Mouse (Mus musculus) kidney, embryonic 14.5 days (tissue): ENCODE measurements around the gene Fahd2a. TPM values are rescaled to one million over a fixed set of nuclear protein-coding genes. Genes with fewer than 3 reads are reported as not detected.

ENCODE experiments used
- ATAC-seq: fragments of 200-750 bp; cut with Nextera tagmentation; 2 replicates; pipeline ENCODE4 v1.8.0; 2017; ENCODE audit warnings: moderate number of reproducible peaks, mild to moderate bottlenecking, moderate TSS enrichment, moderate library complexity; ENCODE audit not compliant: low FRiP score, low TSS enrichment
- H3K27ac ChIP-seq: fragments of 300-500 bp; sonication (generic); 2 replicates; pipeline ENCODE4 v1.5.1; 2014; ENCODE audit warnings: low read depth, mild to moderate bottlenecking, low read length, moderate library complexity, mixed read lengths
- H3K27me3 ChIP-seq: fragments of 300-500 bp; sonication (generic); 2 replicates; pipeline ENCODE4 v1.6.1; 2014; ENCODE audit warnings: mild to moderate bottlenecking, low read length; ENCODE audit not compliant: control insufficient read depth, insufficient read depth
- H3K36me3 ChIP-seq: fragments of 300-500 bp; sonication (generic); 2 replicates; pipeline ENCODE4 v1.6.1; 2014; ENCODE audit warnings: low read length, mixed read lengths; ENCODE audit not compliant: control insufficient read depth, insufficient read depth
- H3K4me1 ChIP-seq: fragments of 300-500 bp; sonication (generic); 2 replicates; pipeline ENCODE4 v1.6.1; 2014; ENCODE audit warnings: low read length, mixed read lengths; ENCODE audit not compliant: control insufficient read depth, insufficient read depth
- H3K4me2 ChIP-seq: fragments of 300-500 bp; sonication (generic); replicated peaks from 2 replicates; pipeline ENCODE4 v1.6.1; 2014; ENCODE audit warnings: low read depth, mild to moderate bottlenecking, low read length
- H3K4me3 ChIP-seq: fragments of 300-500 bp; sonication (generic); 2 replicates; pipeline ENCODE4 v1.5.1; 2014; ENCODE audit warnings: mild to moderate bottlenecking, low read length
- H3K9ac ChIP-seq: fragments of 300-500 bp; sonication (generic); 2 replicates; pipeline ENCODE4 v1.6.1; 2014; ENCODE audit warnings: low read depth, mild to moderate bottlenecking, low read length, moderate library complexity
- H3K9me3 ChIP-seq: fragments of 300-500 bp; sonication (generic); 2 replicates; pipeline ENCODE4 v1.6.1; 2016; ENCODE audit warnings: low read length; ENCODE audit not compliant: control insufficient read depth
- WGBS: fragments of 180-500 bp; shearing (Covaris S2); extraction: QIAGEN DNeasy Blood & Tissue Kit; methylation state at CpG from one replicate; pipeline ENCODE4 v1.1.7; 2014; 5-methylcytosine and 5-hydroxymethylcytosine counted together
- polyA plus RNA-seq: library from polyadenylated mRNA; unstranded; fragments of >200 nt; fragmentation: Nextera tagmentation; extraction: Ambion mirVana; gene quantifications from 2 replicates; pipeline ENCODE4 v1.2.1, GENCODE M21; 2014

Gene Fahd2a
- polyA plus RNA-seq, 1 experiment from 2014 or later = 29.7 TPM

GRCm38 (mm10) chr2:127471281-127471680 lies 26.9 kb upstream of the Fahd2a start:
- H3K9ac ChIP-seq = no peak overlapping the region
- H3K27ac ChIP-seq = no peak overlapping the region
- no peaks in the 10 kb centered on the region for H3K4me1 ChIP-seq
- H3K27me3 ChIP-seq = no peaks in the 10 kb centered on the region
- H3K9me3 ChIP-seq = no peaks in the 10 kb centered on the region
- H3K36me3 ChIP-seq = no peaks in the 10 kb centered on the region
- ATAC-seq = no peak
- H3K4me2 ChIP-seq = no peak overlapping the region
- no peak overlapping the region for H3K4me3 ChIP-seq
- WGBS = 91% methylated on average over 8 of the region's 8 CpGs

DNA sequence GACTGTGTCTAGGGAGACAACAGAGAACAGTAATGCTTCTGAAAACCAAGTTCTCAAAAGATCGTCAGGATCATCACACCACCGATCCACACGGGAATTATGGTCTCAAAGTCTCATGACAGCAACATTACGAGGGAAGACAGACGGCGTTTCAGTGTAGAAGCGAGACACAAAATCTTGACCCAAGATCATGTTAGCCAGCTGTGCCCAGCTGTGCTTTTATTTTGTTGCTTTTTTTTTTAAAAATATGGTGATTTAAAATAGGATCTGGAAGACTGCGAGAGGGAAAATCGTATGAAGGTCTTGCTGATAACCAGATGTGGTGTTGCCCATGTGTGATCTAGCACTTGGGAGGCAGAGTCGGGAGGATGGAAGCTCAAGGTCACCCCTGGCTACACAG lies 26.3 kb upstream of the Fahd2a start:
- Histone ChIP-seq H3K27ac (no peak overlapping the region), H3K9me3 (no peaks in the 10 kb centered on the region), H3K4me2 (no peak overlapping the region), H3K4me3 (no peak overlapping the region), H3K36me3 (no peaks in the 10 kb centered on the region), H3K27me3 (no peaks in the 10 kb centered on the region), H3K4me1 (no peaks in the 10 kb centered on the region), H3K9ac (no peak overlapping the region)
- 77% methylated on average over 10 of the region's 10 CpGs for WGBS
- ATAC-seq = no peak

GRCm38 (mm10) chr2:127470183-127470582 lies 25.8 kb upstream of the Fahd2a start:
- no peaks in the 10 kb centered on the region for H3K4me1 ChIP-seq
- no peak overlapping the region for H3K9ac ChIP-seq
- H3K27me3 ChIP-seq = no peaks in the 10 kb centered on the region
- no peak overlapping the region for H3K4me3 ChIP-seq
- no peak overlapping the region for H3K27ac ChIP-seq
- H3K36me3 ChIP-seq = no peaks in the 10 kb centered on the region
- H3K9me3 ChIP-seq = no peaks in the 10 kb centered on the region
- ATAC-seq = no peak
- 92% methylated on average over 5 of the region's 5 CpGs for WGBS
- H3K4me2 ChIP-seq = no peak overlapping the region

DNA sequence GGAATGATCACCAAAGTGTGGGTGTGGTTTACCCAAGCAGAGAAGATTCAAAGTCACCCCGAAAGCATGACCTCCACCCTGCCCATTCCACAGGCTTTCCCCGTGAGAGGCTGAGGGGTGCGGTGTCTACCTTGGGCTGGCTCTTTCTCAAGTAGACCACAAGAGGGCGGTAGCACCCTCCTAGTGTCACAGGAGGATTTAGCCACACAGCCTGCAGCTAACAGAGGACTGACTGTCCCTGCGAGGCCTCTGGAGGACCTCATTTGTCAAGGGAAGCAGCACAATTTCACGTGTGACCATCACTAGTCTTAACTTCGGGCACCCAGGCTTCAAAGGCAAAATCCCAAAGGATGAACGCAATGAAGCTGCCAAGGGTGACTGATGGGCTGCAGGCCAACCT lies 17.9 kb upstream of the Fahd2a start:
- H3K4me3 ChIP-seq = no peak overlapping the region
- ATAC-seq = peak; percentile 81
- WGBS = 6% methylated on average over 8 of the region's 8 CpGs
- no peaks in the 10 kb centered on the region for H3K9me3 ChIP-seq
- no peak overlapping the region for H3K9ac ChIP-seq
- no peaks in the 10 kb centered on the region for H3K36me3 ChIP-seq
- no peak overlapping the region for H3K4me2 ChIP-seq
- H3K27ac ChIP-seq = no peak overlapping the region
- H3K4me1 ChIP-seq = no peaks in the 10 kb centered on the region
- no peaks in the 10 kb centered on the region for H3K27me3 ChIP-seq

DNA sequence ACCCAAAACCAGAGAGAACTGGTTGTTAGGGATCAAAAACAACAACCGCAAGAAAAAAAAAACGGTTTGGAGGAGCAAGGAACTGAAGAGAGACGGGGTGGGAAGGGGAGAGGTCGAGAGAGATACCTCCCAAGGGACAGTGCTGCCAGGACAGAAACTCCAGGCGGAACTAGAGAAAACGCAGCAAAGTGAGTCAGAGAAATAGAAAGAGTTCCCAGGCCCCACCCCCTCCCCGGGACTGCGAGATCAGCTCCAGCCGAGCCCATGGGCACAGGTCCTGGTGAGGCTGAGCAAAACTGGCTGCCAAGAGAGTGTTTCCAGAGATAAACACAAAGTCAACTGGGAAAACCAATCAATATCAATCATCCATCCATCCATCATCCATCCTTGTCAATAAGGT lies 17.0 kb upstream of the Fahd2a start:
- H3K27me3 ChIP-seq = no peaks in the 10 kb centered on the region
- WGBS = 45% methylated on average over 9 of the region's 9 CpGs
- H3K4me1 ChIP-seq = no peaks in the 10 kb centered on the region
- H3K9me3 ChIP-seq = no peaks in the 10 kb centered on the region
- H3K27ac ChIP-seq = no peak overlapping the region
- H3K9ac ChIP-seq = no peak overlapping the region
- no peak overlapping the region for H3K4me2 ChIP-seq
- no peak for ATAC-seq
- no peak overlapping the region for H3K4me3 ChIP-seq
- no peaks in the 10 kb centered on the region for H3K36me3 ChIP-seq

DNA sequence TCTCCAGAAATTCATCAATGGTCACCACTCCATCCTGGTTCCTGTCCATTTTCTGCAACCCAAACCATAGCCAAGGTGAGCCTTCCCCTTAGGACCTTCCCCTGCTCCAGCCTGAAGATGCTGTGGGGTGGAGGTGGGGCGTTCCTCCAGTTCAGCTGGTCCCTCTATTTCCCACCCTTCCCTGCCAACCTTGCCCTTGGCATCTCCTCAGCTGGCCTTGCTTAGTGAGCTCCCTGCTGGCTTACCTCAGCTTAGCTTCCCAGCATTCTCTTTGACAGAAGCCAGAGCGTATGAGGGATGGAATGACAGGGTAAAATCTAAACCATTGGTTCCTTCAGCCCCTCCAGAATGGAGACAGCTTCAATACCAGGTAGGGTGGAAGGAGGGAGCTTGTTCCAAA lies 15.0 kb upstream of the Fahd2a start:
- WGBS = 78% methylated on average over 2 of the region's 2 CpGs
- Histone ChIP-seq H3K4me1 (no peaks in the 10 kb centered on the region), H3K27me3 (no peaks in the 10 kb centered on the region), H3K9ac (no peak overlapping the region), H3K4me2 (no peak overlapping the region), H3K27ac (no peak overlapping the region), H3K9me3 (no peaks in the 10 kb centered on the region), H3K4me3 (no peak overlapping the region), H3K36me3 (no peaks in the 10 kb centered on the region)
- no peak for ATAC-seq

- peaks cover 9% of the 10 kb centered on the region for H3K4me1 ChIP-seq
- no peak overlapping the region for H3K4me2 ChIP-seq
- H3K36me3 ChIP-seq = no peaks in the 10 kb centered on the region
- no peak overlapping the region for H3K27ac ChIP-seq
- no peak overlapping the region for H3K9ac ChIP-seq
- no peaks in the 10 kb centered on the region for H3K27me3 ChIP-seq
- 6% methylated on average over 5 of the region's 5 CpGs for WGBS
- no peak overlapping the region for H3K4me3 ChIP-seq
- no peak for ATAC-seq
- no peaks in the 10 kb centered on the region for H3K9me3 ChIP-seq
These were observed 9.4 kb upstream of the Fahd2a start for GRCm38 (mm10) chr2:127453764-127454163.

GRCm38 (mm10) chr2:127453141-127453540 lies 8.8 kb upstream of the Fahd2a start:
- Histone ChIP-seq H3K27ac (no peak overlapping the region), H3K36me3 (no peaks in the 10 kb centered on the region), H3K9ac (no peak overlapping the region), H3K4me1 (peaks cover 9% of the 10 kb centered on the region), H3K27me3 (no peaks in the 10 kb centered on the region), H3K4me2 (no peak overlapping the region), H3K9me3 (no peaks in the 10 kb centered on the region), H3K4me3 (no peak overlapping the region)
- peak; percentile 21; the same call in 1 of the 2 replicates for ATAC-seq
- 63% methylated on average over 9 of the region's 9 CpGs for WGBS

DNA sequence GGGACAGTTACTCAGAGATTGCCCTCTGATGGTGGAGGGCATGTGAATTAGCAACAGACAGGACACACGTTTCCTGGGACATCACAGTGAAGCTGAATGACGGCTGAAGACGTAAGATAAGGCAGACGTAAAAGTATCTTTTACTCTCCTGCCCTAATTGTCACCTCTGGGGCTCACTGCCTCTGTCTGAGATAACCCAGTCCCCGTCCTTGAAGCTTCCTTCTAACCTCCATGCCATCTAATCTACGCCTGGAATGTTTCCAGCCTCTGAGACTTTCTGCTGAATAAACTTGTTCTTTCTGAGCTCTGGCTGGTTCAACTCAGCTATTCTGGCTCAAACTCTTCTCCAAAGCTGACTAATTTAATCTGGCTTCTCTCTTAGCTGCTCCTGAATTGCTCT lies 7.4 kb upstream of the Fahd2a start:
- Histone ChIP-seq H3K4me1 (peaks cover 9% of the 10 kb centered on the region), H3K27me3 (no peaks in the 10 kb centered on the region), H3K36me3 (no peaks in the 10 kb centered on the region), H3K9me3 (no peaks in the 10 kb centered on the region), H3K27ac (no peak overlapping the region), H3K4me3 (no peak overlapping the region), H3K9ac (no peak overlapping the region), H3K4me2 (no peak overlapping the region)
- 28% methylated on average over 6 of the region's 6 CpGs for WGBS
- ATAC-seq = no peak

GRCm38 (mm10) chr2:127449691-127450090 lies 5.3 kb upstream of the Fahd2a start:
- Histone ChIP-seq H3K4me3 (no peak overlapping the region), H3K9ac (no peak overlapping the region), H3K4me1 (peaks cover 9% of the 10 kb centered on the region), H3K27me3 (no peaks in the 10 kb centered on the region), H3K36me3 (no peaks in the 10 kb centered on the region), H3K9me3 (no peaks in the 10 kb centered on the region), H3K27ac (no peak overlapping the region), H3K4me2 (peak overlapping the region; percentile 19)
- 13% methylated on average over 7 of the region's 7 CpGs for WGBS
- peak; percentile 80 for ATAC-seq
